Comparison of ENCODE assay signal across 7 mouse cellular contexts in genomic region chr8:11602006-11602680, GRCm38 (mm10). TPM values are rescaled to one million over a fixed set of nuclear protein-coding genes. Genes with fewer than 3 reads are reported as not detected.
DNase-seq lines count a peak whose midpoint lies in the region; TF ChIP-seq lines count a peak whose summit lies in the region.

No protein-coding gene starts in this region.

- intact Hi-C loops in left cerebral cortex, postnatal 10 days (cut with DNase I) = loop anchor here (5.0 kb wide), 1 partner anchor 45 kb away; the partner anchor contains the start of gene Ing1

- 32% methylated on average over 14 of the region's 14 CpGs for WGBS in cerebellum, adult 2 months

- no peak for TF ChIP-seq POLR2A in cerebellum, adult 2 months (IDR thresholded peaks at IDR 0.05; ENCODE audit: borderline replicate concordance, insufficient read depth, low read length)

- DNase-seq in T-cell, adult 2 months (ENCODE audit: low spot score) = peak; percentile 65
- peak; percentile 55 to 64 for DNase-seq in cerebellum, adult 2 months
- DNase-seq in frontal cortex, postnatal 14 days (ENCODE audit: low spot score in 2 of 2) = peak; percentile 17 to 44
- DNase-seq in hindlimb bud, embryonic 11.5 days (ENCODE audit: extremely low spot score, low read depth, low spot score) = peak; percentile 80
- DNase-seq in left cerebral cortex, postnatal 10 days (ENCODE audit: extremely low spot score in 1 of 2, low spot score in 2 of 2) = peak; percentile 16 to 60
- peak; percentile 81 for DNase-seq in mesoderm, embryonic 11.5 days (ENCODE audit: low read depth, low spot score)
- DNase-seq in spleen, adult 18-20 months = peak; percentile 20 to 65

- TF ChIP-seq CTCF in cerebellum, adult 2 months (IDR thresholded peaks at IDR 0.05; ENCODE audit: borderline replicate concordance, insufficient read depth, low read depth, low read length) = peak; percentile 80

- H3K4me3 ChIP-seq in cerebellum, adult 2 months (replicated peaks; ENCODE audit: insufficient read depth, low read depth, low read length) = no peak overlapping the region

- H3K27ac ChIP-seq in cerebellum, adult 2 months (ENCODE audit: insufficient read depth, low read length) = no peak overlapping the region

- H3K4me1 ChIP-seq in cerebellum, adult 2 months (ENCODE audit: control insufficient read depth, insufficient read depth, low read length) = no peaks in the 10 kb centered on the region

- H3K27me3 ChIP-seq in cerebellum, adult 2 months (ENCODE audit: control insufficient read depth, insufficient read depth, low read length) = no peaks in the 10 kb centered on the region

RNA-seq across cellular contexts. Expression of gene Ankrd10, which starts 33.4 kb away (rescaled TPM):
- polyA plus RNA-seq in cerebellum, adult 2 months (2012; rRNA removed) = 53.0 and 53.4 TPM in 2 replicates
- 10 to 100 TPM; 62.8 to 64.7 TPM for total RNA-seq in left cerebral cortex, postnatal 10 days (2021)

RNA-seq across cellular contexts. Expression of gene Ing1, which starts 46.8 kb away (rescaled TPM):
- 39.2 and 42.2 TPM in 2 replicates for polyA plus RNA-seq in cerebellum, adult 2 months (2012; rRNA removed)
- 10 to 100 TPM; 36.1 to 40.2 TPM for total RNA-seq in left cerebral cortex, postnatal 10 days (2021)

RNA-seq across cellular contexts. Expression of gene Cars2, which starts 51.6 kb away (rescaled TPM):
- polyA plus RNA-seq in cerebellum, adult 2 months (2012; rRNA removed) = 27.4 and 27.6 TPM in 2 replicates
- total RNA-seq in left cerebral cortex, postnatal 10 days (2021) = 10 to 100 TPM; 22.5 to 24.5 TPM

Comparison
In these comparisons a context has a peak if more than half of its experiments do, and no peak if none do; other contexts are left out.
1. DNase-seq: peak in every context shown above with its lines; median percentile 81 in mesoderm, embryonic 11.5 days; 80 in hindlimb bud, embryonic 11.5 days; 65 in T-cell, adult 2 months; 60 in cerebellum, adult 2 months; 42 in spleen, adult 18-20 months; 38 in left cerebral cortex, postnatal 10 days; 30 in frontal cortex, postnatal 14 days.